Mouse (Mus musculus): Measurements from ENCODE around the gene Emc1. TPM values are rescaled to one million over a fixed set of nuclear protein-coding genes. Genes with fewer than 3 reads are reported as not detected.
A peak's percentile ranks its signal among the peaks of the same experiment; 100 is the strongest.

The Emc1 gene
- polyA plus RNA-seq, 1 experiment from 2014 or later = 11.9 TPM

GRCm38 (mm10) chr4:139360761-139361548, 8.6 kb downstream of the Emc1 start:
- TF ChIP-seq EP300 (optimal IDR thresholded peaks at IDR 0.05) (no peak), CTCF (IDR thresholded peaks at IDR 0.05; ENCODE audit: low read depth) (no peak)
- no peaks in the 10 kb centered on the region for H3K9me3 ChIP-seq (ENCODE audit: control insufficient read depth, low read length)
- H3K4me3 ChIP-seq (ENCODE audit: low read depth, low read length) = no peak overlapping the region
- no peak overlapping the region for H3K9ac ChIP-seq (ENCODE audit: low read length)
- H3K27me3 ChIP-seq (ENCODE audit: control insufficient read depth, insufficient read depth, low read length) = no peaks in the 10 kb centered on the region
- no peaks in the 10 kb centered on the region for H3K4me1 ChIP-seq (replicated peaks; ENCODE audit: control insufficient read depth, insufficient read depth)
- ATAC-seq (ENCODE audit: low FRiP score, low TSS enrichment) (no peak), DNase-seq (ENCODE audit: low spot score) (no peak)
- H3K27ac ChIP-seq (replicated peaks) = no peak overlapping the region
- H3K4me2 ChIP-seq (replicated peaks; ENCODE audit: low read depth) = no peak overlapping the region
- H3K36me3 ChIP-seq (ENCODE audit: control insufficient read depth, insufficient read depth, low read length) = peaks cover 55% of the 10 kb centered on the region
- WGBS = 92% methylated on average over 11 of the region's 11 CpGs

DNA sequence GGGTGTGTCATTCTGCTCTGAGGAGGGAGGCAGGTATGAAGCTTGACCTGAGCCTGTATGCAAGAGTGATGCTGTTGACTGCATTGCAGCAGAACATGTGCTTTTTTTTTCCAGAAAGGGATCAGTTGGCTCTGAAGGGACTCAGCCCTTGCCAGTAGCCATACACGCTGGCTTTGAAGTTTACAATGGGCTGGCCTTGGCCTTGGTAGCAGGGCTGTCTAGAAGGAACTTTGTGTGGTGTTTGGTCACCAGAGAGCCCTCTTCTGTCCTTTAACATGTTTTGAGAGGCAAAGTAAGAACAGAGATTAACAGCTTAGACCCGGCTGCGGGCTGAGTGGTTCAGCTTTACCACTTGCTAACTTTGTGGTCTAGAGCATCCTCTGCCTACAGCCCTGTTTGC, 14.9 kb downstream of the Emc1 start:
- ATAC-seq (ENCODE audit: low FRiP score, low TSS enrichment) = no peak
- Histone ChIP-seq H3K4me2 (replicated peaks; ENCODE audit: low read depth) (no peak overlapping the region), H3K9me3 (ENCODE audit: control insufficient read depth, low read length) (no peaks in the 10 kb centered on the region), H3K36me3 (ENCODE audit: control insufficient read depth, insufficient read depth, low read length) (peaks cover 42% of the 10 kb centered on the region), H3K27ac (replicated peaks) (no peak overlapping the region), H3K27me3 (ENCODE audit: control insufficient read depth, insufficient read depth, low read length) (no peaks in the 10 kb centered on the region), H3K4me1 (replicated peaks; ENCODE audit: control insufficient read depth, insufficient read depth) (no peaks in the 10 kb centered on the region), H3K4me3 (ENCODE audit: low read depth, low read length) (no peak overlapping the region), H3K9ac (ENCODE audit: low read length) (no peak overlapping the region)
- TF ChIP-seq EP300 (optimal IDR thresholded peaks at IDR 0.05) = no peak
- WGBS = 95% methylated on average over 3 of the region's 3 CpGs
- no peak for DNase-seq (ENCODE audit: low spot score)

DNA sequence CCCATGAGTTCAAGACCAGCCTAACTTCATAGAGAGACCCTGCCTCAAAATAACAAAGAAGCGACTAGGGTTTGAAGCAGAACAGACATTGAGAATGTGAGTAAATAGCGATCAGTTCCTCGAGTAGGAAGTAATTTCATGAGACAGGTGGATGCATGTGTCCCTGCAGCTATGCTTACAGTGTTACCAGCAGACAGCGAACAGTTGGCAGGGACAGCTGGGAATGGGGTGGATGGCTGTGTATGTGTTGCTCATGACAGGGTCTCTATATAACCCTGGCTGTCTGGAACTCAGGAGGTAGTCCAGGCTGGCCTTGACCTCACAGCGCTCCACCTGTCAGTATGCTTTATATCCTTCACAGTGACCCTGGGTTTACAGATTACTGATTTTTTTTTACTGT, 15.7 kb downstream of the Emc1 start:
- no peak for ATAC-seq (ENCODE audit: low FRiP score, low TSS enrichment)
- Histone ChIP-seq H3K4me2 (replicated peaks; ENCODE audit: low read depth) (no peak overlapping the region), H3K4me3 (ENCODE audit: low read depth, low read length) (no peak overlapping the region), H3K9me3 (ENCODE audit: control insufficient read depth, low read length) (no peaks in the 10 kb centered on the region), H3K4me1 (replicated peaks; ENCODE audit: control insufficient read depth, insufficient read depth) (no peaks in the 10 kb centered on the region), H3K27me3 (ENCODE audit: control insufficient read depth, insufficient read depth, low read length) (no peaks in the 10 kb centered on the region), H3K9ac (ENCODE audit: low read length) (no peak overlapping the region), H3K27ac (replicated peaks) (no peak overlapping the region), H3K36me3 (ENCODE audit: control insufficient read depth, insufficient read depth, low read length) (peaks cover 38% of the 10 kb centered on the region)
- WGBS = 98% methylated on average over 5 of the region's 5 CpGs
- TF ChIP-seq CTCF (IDR thresholded peaks at IDR 0.05; ENCODE audit: low read depth) = no peak
- TF ChIP-seq EP300 (optimal IDR thresholded peaks at IDR 0.05) = no peak
- DNase-seq (ENCODE audit: low spot score) = no peak

DNA sequence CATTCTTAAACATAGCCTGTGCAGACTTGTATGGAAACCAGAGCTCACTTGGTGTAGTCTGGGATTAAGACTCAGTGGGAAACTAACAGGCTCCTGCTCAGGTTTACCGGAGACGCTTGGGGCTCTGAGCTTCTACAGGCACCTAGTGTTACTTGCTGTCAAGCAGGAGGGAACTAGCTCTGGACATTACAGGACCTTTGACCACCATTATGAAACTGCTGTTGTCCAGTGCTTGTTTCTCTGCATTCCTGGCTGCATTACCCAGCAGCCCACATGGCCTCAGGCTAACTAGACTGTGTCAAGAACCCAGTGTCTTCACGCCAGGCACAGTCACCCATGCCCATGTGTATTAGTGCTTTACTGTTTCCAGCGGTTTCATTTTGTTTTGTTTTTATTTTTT, 20.7 kb downstream of the Emc1 start:
- Histone ChIP-seq H3K4me1 (replicated peaks; ENCODE audit: control insufficient read depth, insufficient read depth) (no peaks in the 10 kb centered on the region), H3K27me3 (ENCODE audit: control insufficient read depth, insufficient read depth, low read length) (no peaks in the 10 kb centered on the region), H3K36me3 (ENCODE audit: control insufficient read depth, insufficient read depth, low read length) (peaks cover 22% of the 10 kb centered on the region)

DNA sequence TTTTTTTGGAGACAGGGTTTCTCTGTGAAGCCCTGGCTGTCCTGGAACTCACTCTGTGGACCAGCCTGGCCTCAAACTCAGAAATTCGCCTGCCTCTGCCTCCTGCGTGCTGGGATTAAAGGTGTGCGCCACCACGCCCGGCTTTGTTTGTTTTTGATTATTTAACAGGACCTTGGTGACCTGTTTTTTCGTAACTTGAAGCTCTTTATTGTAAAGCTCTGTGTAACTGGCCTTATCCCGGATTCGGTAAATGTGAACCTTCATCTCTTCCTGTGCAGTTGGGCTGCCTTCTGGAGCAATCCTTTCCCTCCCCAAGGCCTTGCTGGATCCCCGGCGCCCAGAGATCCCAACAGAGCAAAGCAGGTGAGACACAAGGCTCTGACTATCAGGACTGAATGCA, 21.1 kb downstream of the Emc1 start:
- ATAC-seq (ENCODE audit: low FRiP score, low TSS enrichment) = no peak

More for the DNA sequence above, 20.7 kb downstream of the Emc1 start:
- H3K4me2 ChIP-seq (replicated peaks; ENCODE audit: low read depth) = no peak overlapping the region
- H3K27ac ChIP-seq (replicated peaks) = no peak overlapping the region
- TF ChIP-seq EP300 (optimal IDR thresholded peaks at IDR 0.05) (no peak), CTCF (IDR thresholded peaks at IDR 0.05; ENCODE audit: low read depth) (no peak)
- ATAC-seq (ENCODE audit: low FRiP score, low TSS enrichment) = no peak
- H3K9me3 ChIP-seq (ENCODE audit: control insufficient read depth, low read length) = no peaks in the 10 kb centered on the region
- WGBS = 93% methylated on average over 4 of the region's 4 CpGs
- H3K9ac ChIP-seq (ENCODE audit: low read length) = no peak overlapping the region
- DNase-seq (ENCODE audit: low spot score) = no peak
- H3K4me3 ChIP-seq (ENCODE audit: low read depth, low read length) = no peak overlapping the region

GRCm38 (mm10) chr4:139379719-139380118, 27.3 kb downstream of the Emc1 start:
- peak overlapping the region; percentile 90 for H3K4me3 ChIP-seq (ENCODE audit: low read depth, low read length)
- TF ChIP-seq CTCF (IDR thresholded peaks at IDR 0.05; ENCODE audit: low read depth) (no peak), EP300 (optimal IDR thresholded peaks at IDR 0.05) (no peak)
- peak overlapping the region; percentile 80 for H3K9ac ChIP-seq (ENCODE audit: low read length)
- no peaks in the 10 kb centered on the region for H3K9me3 ChIP-seq (ENCODE audit: control insufficient read depth, low read length)
- DNase-seq (ENCODE audit: low spot score) (no peak), ATAC-seq (ENCODE audit: low FRiP score, low TSS enrichment) (no peak)
- H3K4me2 ChIP-seq (replicated peaks; ENCODE audit: low read depth) = peak overlapping the region; percentile 90
- H3K27ac ChIP-seq (replicated peaks) = peak overlapping the region; percentile 91
- 7% methylated on average over 8 of the region's 8 CpGs for WGBS
- 0 out of 2 replicates have a peak, but pooled peaks cover 2% of the 10 kb centered on the region for H3K4me1 ChIP-seq (replicated peaks; ENCODE audit: control insufficient read depth, insufficient read depth)
- H3K27me3 ChIP-seq (ENCODE audit: control insufficient read depth, insufficient read depth, low read length) = no peaks in the 10 kb centered on the region
- H3K36me3 ChIP-seq (ENCODE audit: control insufficient read depth, insufficient read depth, low read length) = peaks cover 7% of the 10 kb centered on the region

More for the DNA sequence above, 21.1 kb downstream of the Emc1 start:
- Histone ChIP-seq H3K9ac (ENCODE audit: low read length) (no peak overlapping the region), H3K4me1 (replicated peaks; ENCODE audit: control insufficient read depth, insufficient read depth) (no peaks in the 10 kb centered on the region), H3K27ac (replicated peaks) (no peak overlapping the region), H3K4me3 (ENCODE audit: low read depth, low read length) (no peak overlapping the region), H3K36me3 (ENCODE audit: control insufficient read depth, insufficient read depth, low read length) (peaks cover 20% of the 10 kb centered on the region), H3K9me3 (ENCODE audit: control insufficient read depth, low read length) (no peaks in the 10 kb centered on the region), H3K4me2 (replicated peaks; ENCODE audit: low read depth) (no peak overlapping the region), H3K27me3 (ENCODE audit: control insufficient read depth, insufficient read depth, low read length) (no peaks in the 10 kb centered on the region)
- 79% methylated on average over 10 of the region's 10 CpGs for WGBS
- DNase-seq (ENCODE audit: low spot score) = no peak
- TF ChIP-seq EP300 (optimal IDR thresholded peaks at IDR 0.05) (no peak), CTCF (IDR thresholded peaks at IDR 0.05; ENCODE audit: low read depth) (no peak)

All from stomach, postnatal 0 days (tissue).